Mouse (Mus musculus): ENCODE data around the gene Opcml. TPM values are rescaled to one million over a fixed set of nuclear protein-coding genes. Genes with fewer than 3 reads are reported as not detected.

Opcml gene
- polyA plus RNA-seq, 1 experiment from 2014 or later = 25.1 TPM

DNA sequence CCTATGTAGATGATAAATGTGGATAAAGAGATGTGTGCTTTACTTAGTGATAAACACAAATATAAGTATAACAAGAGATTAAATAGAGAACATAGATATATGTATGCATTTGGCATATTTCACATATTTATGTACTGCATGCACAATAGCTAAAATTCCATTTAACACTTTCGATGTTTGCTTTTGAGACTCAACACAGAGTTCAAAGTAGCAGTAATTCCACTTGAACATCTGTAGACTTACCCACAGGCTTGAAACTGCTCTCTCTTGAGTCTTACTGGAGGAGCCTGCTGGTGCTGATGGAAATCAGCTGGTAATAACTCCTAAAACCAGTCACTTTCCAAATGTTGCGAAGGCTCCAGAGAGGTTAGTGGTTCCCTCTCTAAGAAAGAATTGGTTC is 258.6 kb downstream of the Opcml start:
- H3K9me3 ChIP-seq = no peaks in the 10 kb centered on the region
- no peak overlapping the region for H3K4me3 ChIP-seq
- no peaks in the 10 kb centered on the region for H3K36me3 ChIP-seq
- no peaks in the 10 kb centered on the region for H3K4me1 ChIP-seq (replicated peaks)
- H3K9ac ChIP-seq = no peak overlapping the region
- WGBS = 98% methylated on average over 2 of the region's 2 CpGs
- no peak for ATAC-seq (ENCODE audit: low FRiP score)
- H3K27ac ChIP-seq = no peak overlapping the region
- H3K27me3 ChIP-seq = no peaks in the 10 kb centered on the region
- H3K4me2 ChIP-seq = no peak overlapping the region

DNA sequence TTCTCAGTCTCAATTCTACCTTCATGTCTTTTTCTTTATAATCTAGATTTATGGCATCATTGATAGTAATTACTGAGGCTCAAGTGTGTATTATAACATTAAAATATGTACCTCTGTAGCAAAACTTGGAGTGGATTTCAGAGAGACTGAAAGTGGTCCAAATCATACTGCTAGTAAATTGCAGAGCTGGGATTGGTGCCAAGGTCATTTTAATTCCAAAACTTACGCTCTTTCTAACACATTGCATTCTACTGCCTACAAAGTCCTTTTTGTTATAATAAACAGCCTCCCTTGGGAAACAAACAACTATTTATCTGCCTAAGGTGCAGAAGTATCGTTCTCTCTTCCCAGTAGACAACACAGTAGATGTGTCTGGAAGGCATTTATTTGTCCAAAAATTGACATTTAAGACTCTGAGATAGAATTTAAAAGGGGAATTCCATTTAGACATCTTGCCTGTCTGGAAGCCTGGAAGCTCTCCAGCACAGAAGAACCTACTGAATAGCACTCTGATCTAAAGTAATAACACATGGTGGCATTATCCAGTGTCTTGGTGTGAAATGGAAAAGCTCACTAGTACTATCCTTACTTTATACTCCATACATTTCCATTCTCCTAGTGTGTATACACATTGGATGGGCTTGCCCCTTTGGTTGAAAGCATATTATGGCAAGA is 266.7 kb downstream of the Opcml start:
- H3K36me3 ChIP-seq = no peaks in the 10 kb centered on the region
- H3K27ac ChIP-seq = no peak overlapping the region
- no peak overlapping the region for H3K9ac ChIP-seq
- H3K4me3 ChIP-seq = no peak overlapping the region
- H3K4me1 ChIP-seq (replicated peaks) = no peaks in the 10 kb centered on the region
- H3K4me2 ChIP-seq = no peak overlapping the region
- H3K9me3 ChIP-seq = no peaks in the 10 kb centered on the region
- WGBS = 59% methylated on average over 2 of the region's 2 CpGs
- ATAC-seq (ENCODE audit: low FRiP score) = no peak
- no peaks in the 10 kb centered on the region for H3K27me3 ChIP-seq

DNA sequence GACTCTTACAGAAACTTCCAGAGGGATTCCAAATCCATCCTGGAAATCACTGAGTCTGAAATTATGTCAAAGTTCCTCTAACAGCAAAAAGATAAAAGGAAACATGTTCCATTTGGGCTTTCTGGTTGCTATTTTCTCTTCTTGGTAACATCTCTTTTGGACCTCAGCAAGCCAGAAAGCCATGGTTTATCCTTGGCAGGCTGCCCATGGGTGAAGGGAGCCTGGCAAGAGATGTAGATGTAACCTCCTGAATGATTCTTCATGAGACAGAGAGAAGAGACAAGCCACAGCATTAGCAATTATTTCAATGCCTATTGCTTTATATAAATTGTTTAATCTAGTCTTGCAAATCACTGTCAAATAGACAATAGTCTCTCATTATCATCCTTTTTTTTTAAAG is 274.6 kb downstream of the Opcml start:
- no peaks in the 10 kb centered on the region for H3K36me3 ChIP-seq
- H3K9ac ChIP-seq = no peak overlapping the region
- no peak overlapping the region for H3K4me3 ChIP-seq
- ATAC-seq (ENCODE audit: low FRiP score) = no peak
- no peak overlapping the region for H3K4me2 ChIP-seq
- H3K9me3 ChIP-seq = no peaks in the 10 kb centered on the region
- no peaks in the 10 kb centered on the region for H3K4me1 ChIP-seq (replicated peaks)
- no peak overlapping the region for H3K27ac ChIP-seq
- H3K27me3 ChIP-seq = no peaks in the 10 kb centered on the region

DNA sequence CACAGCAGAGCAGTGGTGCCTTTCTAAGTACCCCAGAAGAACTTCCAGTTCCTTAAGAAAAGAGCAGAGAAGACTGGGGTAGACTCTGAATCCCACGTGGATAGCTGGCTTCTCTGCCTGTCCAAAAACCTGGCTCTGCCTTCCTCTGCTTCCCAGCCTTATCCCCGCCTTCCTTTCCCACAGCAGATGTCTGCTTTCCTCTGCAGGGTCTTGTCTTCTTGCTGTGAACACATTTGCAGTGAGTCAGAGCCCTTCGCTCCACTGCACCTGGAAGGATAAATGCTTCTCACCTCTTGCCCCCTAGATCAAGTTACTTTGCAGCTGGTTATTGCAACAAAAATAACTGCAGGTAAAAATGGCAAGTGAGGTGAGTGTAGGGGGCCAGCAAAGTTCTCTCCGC is 290.1 kb downstream of the Opcml start:
- WGBS = 80% methylated on average over 4 of the region's 4 CpGs
- Histone ChIP-seq H3K27me3 (no peaks in the 10 kb centered on the region), H3K4me3 (no peak overlapping the region), H3K36me3 (no peaks in the 10 kb centered on the region), H3K4me2 (no peak overlapping the region), H3K9me3 (no peaks in the 10 kb centered on the region), H3K4me1 (replicated peaks) (peaks cover 14% of the 10 kb centered on the region), H3K9ac (no peak overlapping the region), H3K27ac (no peak overlapping the region)
- ATAC-seq (ENCODE audit: low FRiP score) = no peak

DNA sequence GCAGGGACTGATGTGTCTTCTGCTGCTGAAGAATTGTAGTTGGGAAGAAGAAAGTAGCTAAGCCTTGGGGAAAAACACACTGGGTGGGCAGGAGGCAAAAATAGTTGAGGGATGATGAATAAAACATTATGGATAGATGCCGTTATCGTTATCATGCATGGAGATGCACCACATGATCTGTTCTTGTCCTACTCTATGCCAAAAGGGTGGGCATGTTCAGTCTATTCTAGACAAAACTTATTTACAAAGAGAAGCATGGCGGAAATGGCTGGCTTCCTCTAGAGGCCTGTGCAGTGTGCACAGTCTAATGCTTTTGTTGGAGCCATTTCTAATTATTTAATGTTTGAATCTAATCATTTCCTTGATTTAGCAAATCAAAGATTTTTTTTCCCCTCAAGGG is 293.2 kb downstream of the Opcml start:
- ATAC-seq (ENCODE audit: low FRiP score) = no peak
- Histone ChIP-seq H3K27ac (no peak overlapping the region), H3K9ac (no peak overlapping the region), H3K27me3 (no peaks in the 10 kb centered on the region; the same call in 1 of the 2 replicates), H3K36me3 (no peaks in the 10 kb centered on the region), H3K9me3 (no peaks in the 10 kb centered on the region), H3K4me2 (no peak overlapping the region), H3K4me1 (replicated peaks) (peaks cover 14% of the 10 kb centered on the region), H3K4me3 (no peak overlapping the region)
- 60% methylated on average over 3 of the region's 3 CpGs for WGBS

DNA sequence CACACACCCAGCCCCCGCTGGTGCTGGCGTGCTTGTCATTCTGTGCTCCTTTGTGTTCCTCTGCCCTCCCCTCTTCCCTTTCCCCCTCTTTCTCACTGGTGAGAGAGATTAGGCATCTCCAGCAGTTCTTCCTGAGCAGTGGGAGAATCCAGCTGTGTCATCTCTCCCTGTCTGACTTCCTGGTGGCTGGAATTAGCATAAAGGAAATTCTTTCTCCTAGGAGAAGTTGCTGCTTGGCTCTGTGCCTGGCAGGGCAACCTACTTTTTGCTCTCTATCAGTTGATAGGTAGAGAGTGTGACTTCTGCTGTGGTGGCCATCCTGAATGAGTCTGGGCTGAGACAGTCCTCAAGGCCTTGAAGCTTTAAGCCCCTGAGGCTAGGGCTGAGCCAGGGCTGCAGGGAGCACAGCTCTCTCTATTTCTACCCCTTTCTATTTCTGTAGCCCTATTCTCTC is 293.7 kb downstream of the Opcml start:
- Histone ChIP-seq H3K9me3 (no peaks in the 10 kb centered on the region), H3K27me3 (no peaks in the 10 kb centered on the region; the same call in 1 of the 2 replicates)

DNA sequence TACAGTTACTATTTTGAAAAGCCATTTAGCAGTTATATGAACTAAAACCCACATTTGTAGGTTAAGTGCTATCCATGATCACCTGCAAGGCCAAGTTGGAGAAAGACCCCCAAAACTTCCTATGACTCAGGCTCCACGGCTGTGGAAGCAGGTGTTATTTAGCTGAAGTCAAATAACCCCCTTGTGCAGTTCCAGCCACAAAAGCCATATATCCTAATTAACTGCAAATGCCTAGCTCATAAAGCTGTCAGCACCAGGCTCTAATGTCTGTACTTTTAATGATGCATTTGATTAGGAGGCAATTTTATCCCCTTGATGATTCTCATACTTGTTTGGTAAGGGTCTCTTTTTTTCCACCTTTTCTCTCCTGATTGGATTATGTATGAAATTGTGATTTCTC is 300.8 kb downstream of the Opcml start:
- peaks cover 10% of the 10 kb centered on the region; the same call in 1 of the 2 replicates for H3K27me3 ChIP-seq
- H3K9me3 ChIP-seq = no peaks in the 10 kb centered on the region
- no peak overlapping the region for H3K27ac ChIP-seq
- no peak overlapping the region for H3K4me3 ChIP-seq
- WGBS = 26% methylated on average over 1 of the region's 1 CpGs
- H3K4me1 ChIP-seq (replicated peaks) = no peaks in the 10 kb centered on the region
- H3K36me3 ChIP-seq = no peaks in the 10 kb centered on the region
- no peak overlapping the region for H3K9ac ChIP-seq
- no peak overlapping the region for H3K4me2 ChIP-seq
- ATAC-seq (ENCODE audit: low FRiP score) = no peak

More for the DNA sequence above, 293.7 kb downstream of the Opcml start:
- Histone ChIP-seq H3K4me1 (replicated peaks) (peaks cover 14% of the 10 kb centered on the region), H3K4me2 (no peak overlapping the region), H3K36me3 (no peaks in the 10 kb centered on the region), H3K27ac (peak overlapping the region; percentile 32; the same call in 1 of the 2 replicates), H3K9ac (no peak overlapping the region), H3K4me3 (no peak overlapping the region)
- ATAC-seq (ENCODE audit: low FRiP score) = peak; percentile 63
- 4% methylated on average over 2 of the region's 2 CpGs for WGBS

DNA sequence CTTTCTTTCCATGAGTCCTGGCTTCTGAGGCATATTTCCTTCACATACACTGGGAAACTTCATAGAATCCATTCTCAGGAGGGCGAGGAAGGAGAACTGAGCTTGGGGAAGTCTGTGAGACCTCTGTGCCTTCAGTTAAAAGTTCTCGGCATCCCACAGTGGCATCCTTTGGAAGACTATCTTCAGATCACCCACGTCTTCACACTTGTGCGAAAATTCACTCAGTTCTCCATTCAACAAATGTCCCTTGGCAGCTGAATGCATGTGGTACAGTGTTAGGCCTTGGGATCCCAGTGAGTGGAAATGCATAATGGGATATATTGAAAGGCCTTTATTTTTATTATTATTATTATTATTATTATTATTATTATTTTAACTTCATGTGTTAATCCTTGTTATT is 304.1 kb downstream of the Opcml start:
- Histone ChIP-seq H3K4me1 (replicated peaks) (no peaks in the 10 kb centered on the region), H3K9ac (no peak overlapping the region), H3K4me3 (no peak overlapping the region), H3K27ac (no peak overlapping the region), H3K4me2 (no peak overlapping the region), H3K36me3 (no peaks in the 10 kb centered on the region), H3K9me3 (no peaks in the 10 kb centered on the region), H3K27me3 (0 out of 2 replicates have a peak, but pooled peaks cover 9% of the 10 kb centered on the region)
- 94% methylated on average over 4 of the region's 4 CpGs for WGBS
- ATAC-seq (ENCODE audit: low FRiP score) = no peak

DNA sequence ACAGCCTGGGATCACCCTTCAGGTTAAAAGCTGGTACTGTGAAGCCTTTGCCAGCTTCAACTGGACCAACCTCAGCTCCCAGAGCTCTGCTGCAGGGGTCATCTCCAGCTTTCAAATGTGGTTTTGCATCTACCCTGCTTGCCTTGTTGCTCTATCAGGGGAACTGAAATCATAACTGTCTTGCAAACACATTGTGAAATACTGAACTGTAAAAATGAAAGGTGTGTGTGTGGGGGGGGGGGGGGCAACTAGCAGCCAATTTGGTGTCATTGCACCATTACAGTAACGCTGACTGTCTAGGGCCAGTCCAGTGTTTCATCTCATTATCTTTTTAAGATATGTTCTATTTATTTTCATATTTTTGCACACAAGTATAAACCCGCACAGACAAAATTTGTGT is 305.6 kb downstream of the Opcml start:
- H3K27me3 ChIP-seq = 0 out of 2 replicates have a peak, but pooled peaks cover 7% of the 10 kb centered on the region
- no peak overlapping the region for H3K9ac ChIP-seq
- no peak for ATAC-seq (ENCODE audit: low FRiP score)
- H3K4me1 ChIP-seq (replicated peaks) = no peaks in the 10 kb centered on the region
- H3K4me2 ChIP-seq = no peak overlapping the region
- no peak overlapping the region for H3K27ac ChIP-seq
- WGBS = 99% methylated on average over 2 of the region's 2 CpGs
- H3K4me3 ChIP-seq = no peak overlapping the region
- no peaks in the 10 kb centered on the region for H3K36me3 ChIP-seq
- no peaks in the 10 kb centered on the region for H3K9me3 ChIP-seq

DNA sequence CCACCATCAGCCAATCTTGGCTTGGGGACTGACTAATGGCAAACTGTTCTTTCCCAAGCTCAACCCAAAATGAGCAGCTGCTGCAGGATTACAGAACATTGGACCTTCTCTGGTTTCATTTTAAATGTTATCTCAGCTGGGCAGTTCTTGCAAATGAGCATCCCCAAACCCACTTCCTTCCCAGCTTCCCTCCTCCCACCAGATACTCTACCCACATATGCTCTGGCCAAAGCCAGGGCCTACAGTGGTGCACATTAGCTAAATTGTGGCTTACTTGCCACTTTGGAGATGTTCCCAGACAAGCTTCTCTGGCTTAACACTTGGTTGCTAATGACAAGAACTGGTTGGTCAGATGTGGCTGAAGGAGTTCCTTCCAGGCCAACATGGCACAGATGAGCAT is 311.4 kb downstream of the Opcml start:
- H3K4me1 ChIP-seq (replicated peaks) = no peaks in the 10 kb centered on the region
- no peak overlapping the region for H3K27ac ChIP-seq
- H3K4me2 ChIP-seq = no peak overlapping the region
- H3K27me3 ChIP-seq = no peaks in the 10 kb centered on the region
- H3K9ac ChIP-seq = no peak overlapping the region
- no peaks in the 10 kb centered on the region for H3K36me3 ChIP-seq
- no peaks in the 10 kb centered on the region for H3K9me3 ChIP-seq
- no peak for ATAC-seq (ENCODE audit: low FRiP score)
- no peak overlapping the region for H3K4me3 ChIP-seq

DNA sequence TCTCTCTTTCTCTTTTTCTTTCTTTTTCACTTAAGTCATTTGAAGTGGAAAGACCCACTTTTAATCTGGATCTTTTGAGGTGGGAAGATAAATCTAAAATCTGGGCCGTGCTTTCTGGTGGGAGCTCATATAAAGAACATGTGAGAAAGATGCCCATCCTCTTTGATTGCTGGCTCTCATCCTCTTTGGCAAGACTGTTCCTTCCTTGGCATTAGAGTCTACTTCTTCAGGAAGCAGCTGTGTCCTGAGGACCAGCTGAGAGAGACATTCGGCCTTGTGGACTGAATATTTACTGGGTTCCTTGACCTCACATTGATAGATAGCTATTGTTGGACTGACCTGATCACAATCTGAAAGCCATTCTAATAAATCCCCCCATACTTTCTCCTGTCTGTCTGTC is 331.3 kb downstream of the Opcml start:
- 80% methylated on average over 2 of the region's 2 CpGs for WGBS
- Histone ChIP-seq H3K4me2 (no peak overlapping the region), H3K27ac (no peak overlapping the region), H3K9me3 (no peaks in the 10 kb centered on the region), H3K36me3 (no peaks in the 10 kb centered on the region), H3K27me3 (no peaks in the 10 kb centered on the region), H3K9ac (no peak overlapping the region), H3K4me3 (no peak overlapping the region), H3K4me1 (replicated peaks) (0 out of 2 replicates have a peak, but pooled peaks cover 6% of the 10 kb centered on the region)
- ATAC-seq (ENCODE audit: low FRiP score) = no peak

DNA sequence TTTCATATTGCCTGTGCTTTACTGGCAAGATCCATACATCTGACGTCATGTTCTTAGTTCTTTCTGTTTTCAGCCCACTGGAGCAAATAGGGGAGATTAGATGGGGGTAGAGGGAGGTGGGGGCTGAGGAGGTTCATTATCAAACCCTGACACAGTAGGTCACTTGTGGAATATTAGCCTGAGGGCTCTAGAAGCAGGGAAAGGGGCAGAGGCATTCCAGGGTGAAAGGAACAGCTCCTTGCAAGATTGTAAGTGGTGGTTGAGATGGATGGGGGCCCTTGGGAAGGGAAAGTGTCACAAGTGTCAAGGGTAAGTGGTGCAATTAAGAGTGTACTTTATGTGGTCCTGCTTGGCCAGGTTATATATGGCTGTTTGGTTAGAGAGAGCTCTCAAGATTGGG is 338.2 kb downstream of the Opcml start:
- Histone ChIP-seq H3K4me3 (no peak overlapping the region), H3K4me1 (replicated peaks) (0 out of 2 replicates have a peak, but pooled peaks cover 6% of the 10 kb centered on the region), H3K9ac (no peak overlapping the region), H3K27ac (no peak overlapping the region), H3K9me3 (no peaks in the 10 kb centered on the region), H3K36me3 (no peaks in the 10 kb centered on the region), H3K4me2 (no peak overlapping the region), H3K27me3 (no peaks in the 10 kb centered on the region)
- WGBS = 67% methylated on average over 1 of the region's 1 CpGs
- no peak for ATAC-seq (ENCODE audit: low FRiP score)

DNA sequence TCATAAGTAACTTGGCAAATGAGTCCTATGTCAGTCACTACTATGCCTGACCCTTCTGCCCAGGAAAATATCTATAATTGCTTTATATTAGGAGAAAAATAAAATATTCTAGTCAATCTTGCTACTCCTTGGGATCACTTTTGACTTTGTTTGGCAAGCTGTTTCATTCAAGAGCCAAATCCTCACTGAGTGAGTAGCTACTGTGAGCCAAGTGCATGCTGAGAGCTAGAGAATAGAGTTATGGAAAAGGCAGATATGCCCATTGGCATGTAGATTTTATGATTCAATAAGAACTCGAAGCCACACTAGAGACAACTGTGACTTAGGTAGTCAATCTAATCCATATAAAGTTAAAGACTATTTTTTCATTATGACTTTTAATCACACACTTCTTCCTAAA is 340.9 kb downstream of the Opcml start:
- Histone ChIP-seq H3K4me3 (no peak overlapping the region), H3K9me3 (no peaks in the 10 kb centered on the region), H3K27ac (no peak overlapping the region), H3K4me2 (no peak overlapping the region), H3K9ac (no peak overlapping the region), H3K4me1 (replicated peaks) (peaks cover 5% of the 10 kb centered on the region; the same call in 1 of the 2 replicates), H3K36me3 (no peaks in the 10 kb centered on the region), H3K27me3 (no peaks in the 10 kb centered on the region)
- 70% methylated on average over 1 of the region's 1 CpGs for WGBS
- no peak for ATAC-seq (ENCODE audit: low FRiP score)

Measured in hindbrain, embryonic 13.5 days (tissue).